Mouse (Mus musculus) small intestine, adult 2 months (tissue): ENCODE measurements around the gene Aatk. TPM values are rescaled to one million over a fixed set of nuclear protein-coding genes. Genes with fewer than 3 reads are reported as not detected.
A peak's percentile ranks its signal among the peaks of the same experiment; 100 is the strongest.

ENCODE experiments used
- H3K27ac ChIP-seq: fragments of 200-500 bp; 2 replicates; pipeline ENCODE4 v1.5.1; 2012; ENCODE audit warnings: low read depth, low read length, control low read depth, inconsistent platforms; ENCODE audit not compliant: insufficient read depth
- H3K27me3 ChIP-seq: fragments of 200-500 bp; 2 replicates; pipeline ENCODE4 v1.6.1; 2012; ENCODE audit warnings: mild to moderate bottlenecking, moderate library complexity, low read length, inconsistent platforms; ENCODE audit not compliant: control insufficient read depth, insufficient read depth
- H3K36me3 ChIP-seq: fragments of 200-500 bp; 2 replicates; pipeline ENCODE4 v1.6.1; 2012; ENCODE audit warnings: mild to moderate bottlenecking, low read length, control low read depth, inconsistent platforms; ENCODE audit not compliant: control insufficient read depth, insufficient read depth
- H3K4me1 ChIP-seq: fragments of 200-500 bp; 2 replicates; pipeline ENCODE4 v1.6.1; 2012; ENCODE audit warnings: low read length, inconsistent platforms, mixed read lengths; ENCODE audit not compliant: control insufficient read depth, insufficient read depth, insufficient read length
- H3K4me3 ChIP-seq: fragments of 200-500 bp; 2 replicates; pipeline ENCODE4 v1.5.1; 2012; ENCODE audit warnings: low read depth, mild to moderate bottlenecking, control low read depth, inconsistent platforms, low read length, moderate library complexity
- CTCF ChIP-seq: fragments of 200-500 bp; IDR thresholded peaks from 2 replicates; pipeline ENCODE4 v1.5.1; 2012; ENCODE audit warnings: low read depth, mild to moderate bottlenecking, control low read depth, inconsistent platforms, low read length, moderate library complexity, mixed read lengths; ENCODE audit not compliant: insufficient replicate concordance, insufficient read length; ENCODE audit errors: extremely low read depth
- POLR2A ChIP-seq: fragments of 200-500 bp; IDR thresholded peaks from 2 replicates; pipeline ENCODE4 v1.6.1; 2012; ENCODE audit warnings: low read depth, mild to moderate bottlenecking, control low read depth, inconsistent platforms, low read length, moderate library complexity
- WGBS: fragments of 180-500 bp; shearing (Covaris S2); methylation state at CpG from one replicate; pipeline ENCODE4 v1.1.7; 2018; 5-methylcytosine and 5-hydroxymethylcytosine counted together
- polyA plus RNA-seq: library from polyadenylated mRNA; depleted of rRNA; stranded (reverse); fragments of >200 nt; gene quantifications from 2 replicates; pipeline ENCODE4 v1.2.3, GENCODE M21; 2012

The Aatk gene
- polyA plus RNA-seq, 1 experiment: 6.0 TPM

- H3K4me3 ChIP-seq: no peak overlapping the region
- 40% methylated on average over 10 of the region's 10 CpGs for WGBS
- H3K27me3 ChIP-seq: no peaks in the 10 kb centered on the region
- H3K27ac ChIP-seq: no peak overlapping the region
- peak; percentile 75 for TF ChIP-seq CTCF
- no peak for TF ChIP-seq POLR2A
- H3K4me1 ChIP-seq: peaks cover 3% of the 10 kb centered on the region; the same call in 1 of the 2 replicates
- H3K36me3 ChIP-seq: no peaks in the 10 kb centered on the region
Observed at GRCm38 (mm10) chr11:120065291-120065690, 18.3 kb upstream of the Aatk start.

- Histone ChIP-seq H3K4me3 (no peak overlapping the region), H3K4me1 (peaks cover 4% of the 10 kb centered on the region; the same call in 1 of the 2 replicates), H3K36me3 (no peaks in the 10 kb centered on the region), H3K27ac (no peak overlapping the region), H3K27me3 (no peaks in the 10 kb centered on the region)
- no peak for TF ChIP-seq CTCF
- no peak for TF ChIP-seq POLR2A
- 94% methylated on average over 11 of the region's 11 CpGs for WGBS
Observed at GRCm38 (mm10) chr11:120064668-120065040, 17.7 kb upstream of the Aatk start.

- 87% methylated on average over 13 of the region's 13 CpGs for WGBS
- peaks cover 4% of the 10 kb centered on the region; the same call in 1 of the 2 replicates for H3K4me1 ChIP-seq
- TF ChIP-seq POLR2A (no peak), CTCF (no peak)
- H3K27me3 ChIP-seq: no peaks in the 10 kb centered on the region
- H3K27ac ChIP-seq: no peak overlapping the region
- H3K4me3 ChIP-seq: no peak overlapping the region
- no peaks in the 10 kb centered on the region for H3K36me3 ChIP-seq
Observed at GRCm38 (mm10) chr11:120064006-120064667, 17.2 kb upstream of the Aatk start.

GRCm38 (mm10) chr11:120063326-120063725, 16.4 kb upstream of the Aatk start:
- Histone ChIP-seq H3K4me3 (no peak overlapping the region), H3K36me3 (no peaks in the 10 kb centered on the region), H3K27me3 (no peaks in the 10 kb centered on the region), H3K27ac (no peak overlapping the region), H3K4me1 (peaks cover 4% of the 10 kb centered on the region; the same call in 1 of the 2 replicates)
- WGBS: 87% methylated on average over 5 of the region's 5 CpGs
- TF ChIP-seq POLR2A (no peak), CTCF (no peak)

- Histone ChIP-seq H3K36me3 (no peaks in the 10 kb centered on the region), H3K27me3 (no peaks in the 10 kb centered on the region), H3K27ac (no peak overlapping the region), H3K4me1 (peaks cover 4% of the 10 kb centered on the region; the same call in 1 of the 2 replicates), H3K4me3 (no peak overlapping the region)
- 42% methylated on average over 8 of the region's 8 CpGs for WGBS
- TF ChIP-seq CTCF: no peak
- TF ChIP-seq POLR2A: no peak
Observed at GRCm38 (mm10) chr11:120060634-120061033, 13.7 kb upstream of the Aatk start.

- 85% methylated on average over 12 of the region's 12 CpGs for WGBS
- no peaks in the 10 kb centered on the region for H3K36me3 ChIP-seq
- TF ChIP-seq CTCF (no peak), POLR2A (no peak)
- peaks cover 4% of the 10 kb centered on the region; the same call in 1 of the 2 replicates for H3K4me1 ChIP-seq
- no peaks in the 10 kb centered on the region for H3K27me3 ChIP-seq
- H3K4me3 ChIP-seq: no peak overlapping the region
- H3K27ac ChIP-seq: no peak overlapping the region
Observed at GRCm38 (mm10) chr11:120055953-120056732, 9.2 kb upstream of the Aatk start.

- H3K4me3 ChIP-seq: no peak overlapping the region
- H3K36me3 ChIP-seq: no peaks in the 10 kb centered on the region
- TF ChIP-seq CTCF (no peak), POLR2A (no peak)
- no peaks in the 10 kb centered on the region for H3K4me1 ChIP-seq
- no peak overlapping the region for H3K27ac ChIP-seq
- 66% methylated on average over 4 of the region's 4 CpGs for WGBS
- no peaks in the 10 kb centered on the region for H3K27me3 ChIP-seq
Observed at GRCm38 (mm10) chr11:120053846-120054245, 6.9 kb upstream of the Aatk start.
